ENCODE assay signal across 18 mouse cellular contexts in the genomic region with DNA sequence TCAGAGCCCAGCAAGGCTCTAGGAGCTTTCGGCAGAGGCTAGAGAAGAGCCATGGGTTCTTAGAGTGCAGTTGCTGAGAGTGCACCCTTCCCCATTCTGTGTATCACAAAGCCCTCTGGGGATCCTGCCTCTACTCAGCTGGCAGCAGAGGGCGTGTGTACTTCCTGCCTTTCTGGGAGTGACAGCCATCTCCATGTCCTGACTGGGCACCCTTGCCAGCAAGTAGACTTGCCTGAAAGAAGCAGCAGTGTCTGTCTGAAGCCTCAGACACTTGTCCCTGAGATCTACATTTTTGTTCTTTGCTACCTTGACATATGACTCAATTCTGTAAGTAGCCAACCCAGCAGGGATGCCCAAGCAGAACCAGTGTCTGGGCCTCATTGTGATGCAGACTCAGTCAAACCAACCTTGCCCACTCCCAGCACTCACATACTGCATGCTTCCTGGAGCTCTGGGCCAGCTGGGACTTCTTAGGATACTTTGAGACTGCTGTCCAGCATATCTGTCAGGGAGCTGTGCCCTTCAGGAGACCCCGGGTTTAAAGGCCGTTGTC. TPM values are rescaled to one million over a fixed set of nuclear protein-coding genes. Genes with fewer than 3 reads are reported as not detected.
DNase-seq lines count a peak whose midpoint lies in the region; ATAC-seq lines count a peak whose summit lies in the region.
"Had no signal": no experiment of that assay in that cellular context is flagged by ENCODE, and none has a peak within 500 bp of the region (broad histone marks: within the 10 kb centered on the region; RNA-seq: fewer than 3 reads in every experiment).

No protein-coding gene starts in this region.

- 71% methylated on average over 4 of the region's 4 CpGs for WGBS in limb, embryonic 11.5 days
- WGBS in limb, embryonic 10.5 days: 73% methylated on average over 4 of the region's 4 CpGs

- ATAC-seq in limb, embryonic 11.5 days (ENCODE audit: insufficient number of reproducible peaks, low FRiP score, low TSS enrichment, low read depth): no peak
- ATAC-seq in common myeloid progenitor, adult 5-6 weeks (replicated peaks; ENCODE audit: low read depth, poor library complexity, severe bottlenecking): 0 out of 2 replicates have a peak, but pooled peaks have one; percentile 43

- H3K27me3 ChIP-seq in limb, embryonic 11.5 days (ENCODE audit: control insufficient read depth, insufficient read depth, low read length): no peaks in the 10 kb centered on the region
- H3K27me3 ChIP-seq in limb, embryonic 10.5 days (ENCODE audit: low read depth, poor library complexity, severe bottlenecking): no peaks in the 10 kb centered on the region
- H3K27me3 ChIP-seq: embryonic facial prominence, embryonic 12.5 days; hindbrain, embryonic 15.5 days; liver, embryonic 15.5 days; neural tube, embryonic 13.5 days had no signal

- no peak overlapping the region for H3K4me3 ChIP-seq in limb, embryonic 11.5 days (ENCODE audit: low read depth, low read length)
- no peak overlapping the region for H3K4me3 ChIP-seq in limb, embryonic 10.5 days
- H3K4me3 ChIP-seq: embryonic facial prominence, embryonic 12.5 days; forebrain, embryonic 10.5 days; gastrocnemius, adult 2 months; hindbrain, embryonic 15.5 days; liver, embryonic 15.5 days; neural tube, embryonic 13.5 days had no signal

- H3K36me3 ChIP-seq in limb, embryonic 11.5 days (ENCODE audit: control insufficient read depth, insufficient read depth, low read length): no peaks in the 10 kb centered on the region
- H3K36me3 ChIP-seq in limb, embryonic 10.5 days: 0 out of 2 replicates have a peak, but pooled peaks cover 12% of the 10 kb centered on the region
- H3K36me3 ChIP-seq: embryonic facial prominence, embryonic 12.5 days; hindbrain, embryonic 15.5 days; neural tube, embryonic 13.5 days had no signal

- no peaks in the 10 kb centered on the region for H3K9me3 ChIP-seq in limb, embryonic 11.5 days (ENCODE audit: control insufficient read depth, low read length)
- no peaks in the 10 kb centered on the region for H3K9me3 ChIP-seq in limb, embryonic 10.5 days (replicated peaks)
- H3K9me3 ChIP-seq: embryonic facial prominence, embryonic 12.5 days; forebrain, embryonic 10.5 days; hindbrain, embryonic 15.5 days; liver, embryonic 15.5 days; neural tube, embryonic 13.5 days had no signal

- H3K4me2 ChIP-seq in limb, embryonic 11.5 days (ENCODE audit: low read depth, severe bottlenecking): no peak overlapping the region
- H3K4me2 ChIP-seq: embryonic facial prominence, embryonic 12.5 days; hindbrain, embryonic 15.5 days; liver, embryonic 15.5 days; neural tube, embryonic 13.5 days had no signal

- DNase-seq in adrenal gland, adult 2 months: peak; percentile 58
- no peak for DNase-seq in adrenal gland, adult 18-20 months (ENCODE audit: low spot score in 2 of 2)
- DNase-seq in limb, embryonic 11.5 days (ENCODE audit: low spot score): no peak
- no peak for DNase-seq in limb, embryonic 10.5 days (ENCODE audit: low spot score)
- DNase-seq in thymus, postnatal 14 days: peak; percentile 50
- DNase-seq in thymus, postnatal 10 days (ENCODE audit: low spot score in 2 of 2): no peak
- DNase-seq in spleen, postnatal 4 days (ENCODE audit: low spot score in 2 of 2): no peak
- DNase-seq: cerebellum, postnatal 36 days; gastrocnemius, adult 2 months; kidney, adult 18-20 months; thymus, adult 2 months had no signal

- no peak overlapping the region for H3K27ac ChIP-seq in limb, embryonic 11.5 days (replicated peaks; ENCODE audit: low read depth, low read length)
- H3K27ac ChIP-seq in limb, embryonic 10.5 days: no peak overlapping the region
- H3K27ac ChIP-seq: embryonic facial prominence, embryonic 12.5 days; forebrain, embryonic 10.5 days; gastrocnemius, adult 2 months; hindbrain, embryonic 15.5 days; liver, embryonic 15.5 days; neural tube, embryonic 13.5 days had no signal

- no peaks in the 10 kb centered on the region for H3K4me1 ChIP-seq in limb, embryonic 11.5 days (ENCODE audit: control insufficient read depth, insufficient read depth, low read length)
- H3K4me1 ChIP-seq in limb, embryonic 10.5 days: peaks cover 11% of the 10 kb centered on the region; the same call in 1 of the 2 replicates
- H3K4me1 ChIP-seq: liver, embryonic 15.5 days had no signal

- H3K9ac ChIP-seq in limb, embryonic 11.5 days (ENCODE audit: low read length): peak overlapping the region; percentile 34; the same call in 1 of the 2 replicates
- H3K9ac ChIP-seq: embryonic facial prominence, embryonic 12.5 days; hindbrain, embryonic 15.5 days; liver, embryonic 15.5 days; neural tube, embryonic 13.5 days had no signal

RNA-seq across cellular contexts. Expression of gene Gnb1l, which starts 17.5 kb away (rescaled TPM):
- total RNA-seq in adrenal gland, adult 2 months (2021): 1 to 10 TPM; 4.4 to 7.8 TPM
- 10.5 and 15.5 TPM in 2 replicates for polyA plus RNA-seq in adrenal gland, adult 2 months (2012; rRNA removed)
- total RNA-seq in adrenal gland, adult 18-20 months (2021): 1 to 10 TPM; 4.0 to 5.4 TPM
- 17.9 and 18.6 TPM in 2 replicates for polyA plus RNA-seq in limb, embryonic 11.5 days (2014; fragmentation: Nextera tagmentation; extraction: Ambion mirVana)
- 15.3 and 18.4 TPM in 2 replicates for polyA plus RNA-seq in limb, embryonic 10.5 days (2016; fragmentation: Nextera tagmentation; extraction: Ambion mirVana)
- 4.5 and 5.0 TPM in 2 replicates for total RNA-seq in common myeloid progenitor, adult 5-6 weeks (2017)

RNA-seq across cellular contexts. Expression of gene Rtl10, which starts 17.7 kb away (rescaled TPM):
- 1 to 10 TPM; 4.4 to 5.8 TPM for total RNA-seq in adrenal gland, adult 2 months (2021)
- polyA plus RNA-seq in adrenal gland, adult 2 months (2012; rRNA removed): 6.4 and 8.3 TPM in 2 replicates
- total RNA-seq in adrenal gland, adult 18-20 months (2021): 1 to 10 TPM; 5.1 to 6.7 TPM
- 2.5 and 2.6 TPM in 2 replicates for polyA plus RNA-seq in limb, embryonic 11.5 days (2014; fragmentation: Nextera tagmentation; extraction: Ambion mirVana)
- polyA plus RNA-seq in limb, embryonic 10.5 days (2016; fragmentation: Nextera tagmentation; extraction: Ambion mirVana): 2.5 and 2.8 TPM in 2 replicates
- total RNA-seq in common myeloid progenitor, adult 5-6 weeks (2017): 0.49 and 5.9 TPM in 2 replicates
- total RNA-seq: monocyte, adult 5-6 weeks had no signal

RNA-seq across cellular contexts. Expression of gene Comt, which starts 54.4 kb away (rescaled TPM):
- total RNA-seq in adrenal gland, adult 2 months (2021): 100 to 1,000 TPM; 203 to 288 TPM
- polyA plus RNA-seq in adrenal gland, adult 2 months (2012; rRNA removed): 407 and 432 TPM in 2 replicates
- 100 to 1,000 TPM; 191 to 384 TPM for total RNA-seq in adrenal gland, adult 18-20 months (2021)
- polyA plus RNA-seq in limb, embryonic 11.5 days (2014; fragmentation: Nextera tagmentation; extraction: Ambion mirVana): 55.4 and 64.2 TPM in 2 replicates
- 54.7 and 61.1 TPM in 2 replicates for polyA plus RNA-seq in limb, embryonic 10.5 days (2016; fragmentation: Nextera tagmentation; extraction: Ambion mirVana)
- total RNA-seq in common myeloid progenitor, adult 5-6 weeks (2017): 38.2 and 44.2 TPM in 2 replicates

RNA-seq across cellular contexts. Expression of gene Txnrd2, which starts 54.8 kb away (rescaled TPM):
- total RNA-seq in adrenal gland, adult 2 months (2021): 10 to 100 TPM; 73.3 TPM
- 50.3 and 64.6 TPM in 2 replicates for polyA plus RNA-seq in adrenal gland, adult 2 months (2012; rRNA removed)
- total RNA-seq in adrenal gland, adult 18-20 months (2021): 10 to 100 TPM; 75.6 to 98.9 TPM
- polyA plus RNA-seq in limb, embryonic 11.5 days (2014; fragmentation: Nextera tagmentation; extraction: Ambion mirVana): 21.0 and 21.9 TPM in 2 replicates
- polyA plus RNA-seq in limb, embryonic 10.5 days (2016; fragmentation: Nextera tagmentation; extraction: Ambion mirVana): 29.6 and 32.2 TPM in 2 replicates
- total RNA-seq in common myeloid progenitor, adult 5-6 weeks (2017): 50.3 and 66.4 TPM in 2 replicates

Comparison
In these comparisons a context has a peak if more than half of its experiments do, and no peak if none do; other contexts are left out.
1. DNase-seq: peak in adrenal gland, adult 2 months (single experiment) and thymus, postnatal 14 days (single experiment); none in adrenal gland, adult 18-20 months (0 of 2), limb, embryonic 11.5 days (single experiment), limb, embryonic 10.5 days (single experiment), thymus, postnatal 10 days (0 of 2) and spleen, postnatal 4 days (0 of 2).